Mouse (Mus musculus) limb, embryonic 11.5 days (tissue): Measurements from ENCODE around the gene Slco1a5. TPM values are rescaled to one million over a fixed set of nuclear protein-coding genes. Genes with fewer than 3 reads are reported as not detected.

ENCODE experiments used
- ATAC-seq: fragments of 200-750 bp; cut with Nextera tagmentation; 2 replicates; pipeline ENCODE4 v1.8.0; 2017; ENCODE audit warnings: low read depth; ENCODE audit not compliant: insufficient number of reproducible peaks, low FRiP score, low TSS enrichment
- DNase-seq: peaks from one replicate; pipeline ENCODE4 v3.0.0-alpha.2; 2015; ENCODE audit warnings: low spot score
- H3K27ac ChIP-seq: fragments of 300-500 bp; sonication (generic); replicated peaks from 2 replicates; pipeline ENCODE4 v1.5.1; 2014; ENCODE audit warnings: low read depth, mild to moderate bottlenecking, low read length
- H3K27me3 ChIP-seq: fragments of 300-500 bp; sonication (generic); 2 replicates; pipeline ENCODE4 v1.6.1; 2014; ENCODE audit warnings: mild to moderate bottlenecking, low read length, mixed read lengths; ENCODE audit not compliant: control insufficient read depth, insufficient read depth
- H3K36me3 ChIP-seq: fragments of 300-500 bp; sonication (generic); 2 replicates; pipeline ENCODE4 v1.6.1; 2014; ENCODE audit warnings: mild to moderate bottlenecking, low read length, moderate library complexity, mixed read lengths; ENCODE audit not compliant: control insufficient read depth, insufficient read depth
- H3K4me1 ChIP-seq: fragments of 300-500 bp; sonication (generic); 2 replicates; pipeline ENCODE4 v1.6.1; 2014; ENCODE audit warnings: low read length, mixed read lengths; ENCODE audit not compliant: control insufficient read depth, insufficient read depth
- H3K4me2 ChIP-seq: fragments of 300-500 bp; sonication (generic); 2 replicates; pipeline ENCODE4 v1.6.1; 2014; ENCODE audit warnings: low read depth, mild to moderate bottlenecking, moderate library complexity; ENCODE audit not compliant: severe bottlenecking
- H3K4me3 ChIP-seq: fragments of 300-500 bp; sonication (generic); 2 replicates; pipeline ENCODE4 v1.5.1; 2014; ENCODE audit warnings: low read depth, low read length
- H3K9ac ChIP-seq: fragments of 300-500 bp; sonication (generic); 2 replicates; pipeline ENCODE4 v1.6.1; 2014; ENCODE audit warnings: mild to moderate bottlenecking, low read length
- H3K9me3 ChIP-seq: fragments of 300-500 bp; sonication (generic); 2 replicates; pipeline ENCODE4 v1.6.1; 2016; ENCODE audit warnings: low read length; ENCODE audit not compliant: control insufficient read depth
- WGBS: fragments of 180-500 bp; shearing (Covaris S2); extraction: QIAGEN DNeasy Blood & Tissue Kit; methylation state at CpG from one replicate; pipeline ENCODE4 v1.1.7; 2014; 5-methylcytosine and 5-hydroxymethylcytosine counted together
- polyA plus RNA-seq: library from polyadenylated mRNA; unstranded; fragments of >200 nt; fragmentation: Nextera tagmentation; extraction: Ambion mirVana; gene quantifications from 2 replicates; pipeline ENCODE4 v1.2.1, GENCODE M21; 2014

Slco1a5 gene
- not detected in 2 replicates for polyA plus RNA-seq

DNA sequence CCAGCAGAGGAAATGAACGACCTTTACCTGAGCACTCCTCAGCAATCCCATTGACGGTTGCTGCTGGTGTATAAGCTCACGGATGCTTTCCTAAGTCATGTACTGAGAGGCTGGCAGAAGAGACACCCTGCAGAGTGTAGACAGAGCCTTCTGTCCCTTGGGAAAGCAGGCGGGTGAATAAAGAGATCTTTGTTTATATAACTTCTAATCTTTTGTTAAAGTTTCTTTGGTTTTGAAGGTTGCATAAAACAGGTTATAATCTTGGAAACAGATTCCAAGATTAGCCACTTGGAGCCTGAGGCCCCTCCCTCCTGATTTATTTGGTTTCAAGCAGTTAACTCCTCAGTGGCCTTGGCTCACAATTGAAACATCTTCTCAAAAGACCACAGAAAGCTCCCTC, at the start of gene Slco1a5:
Slco1a5 (minus strand) TSS at position 101 of the 400 bp plus-strand sequence.
- H3K9me3 ChIP-seq: no peaks in the 10 kb centered on the region
- H3K4me3 ChIP-seq: no peak within 1 kb of the TSS
- no peak within 1 kb of the TSS for H3K4me2 ChIP-seq
- ATAC-seq: no peak
- 52% methylated on average over 4 of the region's 4 CpGs for WGBS
- no peak within 1 kb of the TSS for H3K27ac ChIP-seq
- no peaks in the 10 kb centered on the region for H3K36me3 ChIP-seq
- no peak for DNase-seq
- H3K9ac ChIP-seq: no peak within 1 kb of the TSS
- no peaks in the 10 kb centered on the region for H3K4me1 ChIP-seq
- H3K27me3 ChIP-seq: no peaks in the 10 kb centered on the region

GRCm38 (mm10) chr6:142369568-142369967, 46.8 kb upstream of the Slco1a5 start:
- no peaks in the 10 kb centered on the region for H3K9me3 ChIP-seq
- ATAC-seq (no peak), DNase-seq (no peak)
- no peak overlapping the region for H3K4me3 ChIP-seq
- H3K36me3 ChIP-seq: peaks cover 3% of the 10 kb centered on the region; the same call in 1 of the 2 replicates
- no peak overlapping the region for H3K4me2 ChIP-seq
- no peaks in the 10 kb centered on the region for H3K27me3 ChIP-seq
- no peaks in the 10 kb centered on the region for H3K4me1 ChIP-seq
- WGBS: 89% methylated on average over 3 of the region's 3 CpGs
- no peak overlapping the region for H3K9ac ChIP-seq
- no peak overlapping the region for H3K27ac ChIP-seq

DNA sequence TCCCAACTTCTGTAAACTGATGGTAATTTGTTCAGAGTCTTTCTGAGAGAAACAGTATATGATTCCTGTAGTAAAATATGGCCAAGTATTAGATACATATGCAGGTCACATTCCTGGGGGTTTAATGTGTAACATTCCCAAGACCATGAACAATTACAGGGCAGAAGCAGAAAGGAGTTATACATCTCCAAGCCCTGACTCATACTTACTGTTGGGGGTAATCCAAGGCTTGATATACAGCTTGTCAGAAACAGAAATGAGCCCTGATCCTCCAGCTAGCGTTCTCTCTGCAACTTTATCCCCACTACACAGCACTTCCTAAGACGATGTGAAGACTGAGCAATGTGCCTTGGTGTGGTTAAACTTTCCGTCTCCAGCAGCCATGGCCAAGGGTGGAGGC, 44.8 kb upstream of the Slco1a5 start:
- Histone ChIP-seq H3K36me3 (no peaks in the 10 kb centered on the region), H3K4me1 (no peaks in the 10 kb centered on the region), H3K4me3 (no peak overlapping the region), H3K9me3 (no peaks in the 10 kb centered on the region), H3K27me3 (no peaks in the 10 kb centered on the region), H3K4me2 (no peak overlapping the region), H3K9ac (no peak overlapping the region), H3K27ac (no peak overlapping the region)
- DNase-seq: no peak
- WGBS: 89% methylated on average over 3 of the region's 3 CpGs
- ATAC-seq: no peak

GRCm38 (mm10) chr6:142366473-142367018, 43.8 kb upstream of the Slco1a5 start:
- Histone ChIP-seq H3K4me1 (no peaks in the 10 kb centered on the region), H3K4me3 (no peak overlapping the region), H3K9me3 (no peaks in the 10 kb centered on the region), H3K27me3 (no peaks in the 10 kb centered on the region), H3K36me3 (no peaks in the 10 kb centered on the region), H3K4me2 (no peak overlapping the region), H3K27ac (no peak overlapping the region), H3K9ac (no peak overlapping the region)
- WGBS: 95% methylated on average over 10 of the region's 10 CpGs
- ATAC-seq: no peak
- no peak for DNase-seq

- Histone ChIP-seq H3K27me3 (no peaks in the 10 kb centered on the region), H3K27ac (no peak overlapping the region), H3K4me2 (no peak overlapping the region), H3K36me3 (no peaks in the 10 kb centered on the region), H3K9me3 (no peaks in the 10 kb centered on the region), H3K4me3 (no peak overlapping the region), H3K4me1 (no peaks in the 10 kb centered on the region), H3K9ac (no peak overlapping the region)
- ATAC-seq: no peak
- no peak for DNase-seq
- WGBS: 89% methylated on average over 8 of the region's 8 CpGs
These were observed 43.1 kb upstream of the Slco1a5 start for GRCm38 (mm10) chr6:142365742-142366472.

GRCm38 (mm10) chr6:142363019-142363576, 40.3 kb upstream of the Slco1a5 start:
- no peak for ATAC-seq
- Histone ChIP-seq H3K4me1 (no peaks in the 10 kb centered on the region), H3K36me3 (no peaks in the 10 kb centered on the region)

GRCm38 (mm10) chr6:142362036-142362435, 39.3 kb upstream of the Slco1a5 start:
- no peaks in the 10 kb centered on the region for H3K36me3 ChIP-seq
- WGBS: 91% methylated on average over 6 of the region's 6 CpGs
- H3K9ac ChIP-seq: no peak overlapping the region
- H3K27ac ChIP-seq: no peak overlapping the region
- H3K4me2 ChIP-seq: no peak overlapping the region
- DNase-seq (no peak), ATAC-seq (no peak)
- H3K27me3 ChIP-seq: no peaks in the 10 kb centered on the region
- no peaks in the 10 kb centered on the region for H3K9me3 ChIP-seq
- no peaks in the 10 kb centered on the region for H3K4me1 ChIP-seq
- H3K4me3 ChIP-seq: no peak overlapping the region

More at GRCm38 (mm10) chr6:142363019-142363576, 40.3 kb upstream of the Slco1a5 start:
- no peaks in the 10 kb centered on the region for H3K9me3 ChIP-seq
- no peak overlapping the region for H3K4me3 ChIP-seq
- no peaks in the 10 kb centered on the region for H3K27me3 ChIP-seq
- 77% methylated on average over 9 of the region's 9 CpGs for WGBS
- DNase-seq: no peak
- H3K27ac ChIP-seq: no peak overlapping the region
- H3K9ac ChIP-seq: no peak overlapping the region
- no peak overlapping the region for H3K4me2 ChIP-seq

- Histone ChIP-seq H3K27me3 (no peaks in the 10 kb centered on the region), H3K9me3 (no peaks in the 10 kb centered on the region), H3K36me3 (no peaks in the 10 kb centered on the region), H3K27ac (no peak overlapping the region), H3K4me1 (no peaks in the 10 kb centered on the region), H3K4me2 (no peak overlapping the region), H3K4me3 (no peak overlapping the region), H3K9ac (no peak overlapping the region)
- DNase-seq: no peak
- ATAC-seq: no peak
- whole genome bisulfite sequencing: 66% methylated on average over 7 of the region's 7 CpGs
These were observed 34.3 kb upstream of the Slco1a5 start for GRCm38 (mm10) chr6:142357106-142357505.
